Mouse (Mus musculus) spleen, embryonic (tissue): Measurements from ENCODE around the gene Rgs7bp.
"Not testable (repeated sequence)": the region's sequence is repeated elsewhere in the genome, so short reads cannot be mapped to it uniquely, and the experiment has no call there.

ENCODE experiments used
- CTCF ChIA-PET: fragments of 350-600 bp; sonication (Branson Sonifier 250); formaldehyde crosslinking; loops from one replicate; lab custom pipeline; 2022; lab: Charles Lee

The Rgs7bp gene

GRCm38 (mm10) chr13:104937759-104938158 is 117.0 kb downstream of the Rgs7bp start:
- CTCF ChIA-PET, result no interaction called here

GRCm38 (mm10) chr13:104936586-104936985 is 118.1 kb downstream of the Rgs7bp start:
- CTCF ChIA-PET, result no interaction called here

GRCm38 (mm10) chr13:104931635-104932532 is 122.8 kb downstream of the Rgs7bp start:
- CTCF ChIA-PET, result no interaction called here

GRCm38 (mm10) chr13:104930814-104931213 is 123.9 kb downstream of the Rgs7bp start:
- CTCF ChIA-PET, result no interaction called here

- CTCF ChIA-PET, result interaction anchor here (0.7 kb wide), 1 partner anchor 11 kb away, joined by 3 read pairs; no protein-coding TSS in a partner anchor
These were observed 136.1 kb downstream of the Rgs7bp start for GRCm38 (mm10) chr13:104918663-104919062.

- CTCF ChIA-PET, result not testable (repeated sequence)
These were observed 138.0 kb downstream of the Rgs7bp start for GRCm38 (mm10) chr13:104916771-104917170.

GRCm38 (mm10) chr13:104916106-104916505 is 138.6 kb downstream of the Rgs7bp start:
- CTCF ChIA-PET, result no interaction called here

GRCm38 (mm10) chr13:104914288-104914895 is 140.3 kb downstream of the Rgs7bp start:
- CTCF ChIA-PET, result no interaction called here

GRCm38 (mm10) chr13:104911626-104912025 is 143.1 kb downstream of the Rgs7bp start:
- CTCF ChIA-PET, result not testable (repeated sequence)

GRCm38 (mm10) chr13:104911006-104911405 is 143.7 kb downstream of the Rgs7bp start:
- CTCF ChIA-PET, result not testable (repeated sequence)

GRCm38 (mm10) chr13:104908691-104909090 is 146.0 kb downstream of the Rgs7bp start:
- CTCF ChIA-PET, result no interaction called here
